Mouse (Mus musculus) erythroblast, embryonic 14.5 days (primary cell): ENCODE results near the gene Vav2.

Experiments
- GATA1 ChIP-seq: IDR thresholded peaks from 2 replicates; pipeline ENCODE4 v1.6.1; 2012; ENCODE audit warnings: low read length, inconsistent platforms, mixed read lengths
- TAL1 ChIP-seq: IDR thresholded peaks from 3 replicates; pipeline ENCODE4 v1.6.1; 2012; ENCODE audit warnings: low read length, inconsistent platforms, mixed read lengths

GRCm38 (mm10) chr2:27473911-27474310, 47.1 kb upstream of the Vav2 start:
- TF ChIP-seq GATA1 = no peak
- TF ChIP-seq TAL1 = no peak
